Mouse (Mus musculus): ENCODE results near the gene 1110032A03Rik.

DNA sequence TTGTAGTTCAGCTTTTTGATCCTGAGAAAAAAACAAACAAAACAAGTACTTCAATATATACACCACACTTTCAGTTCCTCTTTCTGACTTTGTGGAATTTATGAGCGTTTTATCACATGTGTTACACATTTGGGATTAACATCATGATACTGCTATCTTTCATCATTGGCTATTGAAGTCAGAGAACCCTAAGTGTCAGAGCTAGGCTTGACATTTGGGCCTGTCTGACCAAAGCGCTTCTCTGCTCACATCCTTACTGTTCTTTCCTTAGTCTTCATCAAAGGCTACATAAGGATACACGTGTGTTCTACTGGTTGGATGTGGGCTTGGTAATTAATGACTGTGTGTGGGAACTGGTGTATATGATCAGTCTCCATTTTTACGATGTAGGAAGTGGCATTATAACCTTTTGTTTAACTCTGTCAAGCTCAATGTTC lies 1.3 kb downstream of the 1110032A03Rik start:
- TF ChIP-seq MAFK (IDR thresholded peaks at IDR 0.05; ENCODE audit: insufficient read depth, low read depth, low read length) (no peak), ZC3H11A (IDR thresholded peaks at IDR 0.05; ENCODE audit: borderline replicate concordance, low read depth, low read length) (no peak)

Measured in ES-E14 (cell line).